Mouse (Mus musculus): ENCODE data around the gene Dgkg.

Dgkg gene

GRCm38 (mm10) chr16:22656533-22657444 is at the start of gene Dgkg:
Gene Dgkg, minus strand, starts transcription at chr16:22657221.
- peak; percentile 35 to 68 for DNase-seq (ENCODE audit: low spot score in 2 of 2)

GRCm38 (mm10) chr16:22704946-22705345 is 47.9 kb upstream of the Dgkg start:
- DNase-seq (ENCODE audit: low spot score in 2 of 2), result no peak

GRCm38 (mm10) chr16:22704136-22704535 is 47.1 kb upstream of the Dgkg start:
- DNase-seq (ENCODE audit: low spot score in 2 of 2), result no peak

GRCm38 (mm10) chr16:22698846-22699760 is 42.1 kb upstream of the Dgkg start:
- DNase-seq (ENCODE audit: low spot score in 2 of 2), result no peak

- DNase-seq (ENCODE audit: low spot score in 2 of 2), result no peak
Measured at GRCm38 (mm10) chr16:22698101-22698500, 41.1 kb upstream of the Dgkg start.

GRCm38 (mm10) chr16:22689622-22690021 is 32.6 kb upstream of the Dgkg start:
- DNase-seq (ENCODE audit: low spot score in 2 of 2), result no peak

- no peak for DNase-seq (ENCODE audit: low spot score in 2 of 2)
Measured at GRCm38 (mm10) chr16:22687711-22688230, 30.8 kb upstream of the Dgkg start.

- no peak for DNase-seq (ENCODE audit: low spot score in 2 of 2)
Measured at GRCm38 (mm10) chr16:22683605-22684004, 26.6 kb upstream of the Dgkg start.

- no peak for DNase-seq (ENCODE audit: low spot score in 2 of 2)
Measured at GRCm38 (mm10) chr16:22682727-22683126, 25.7 kb upstream of the Dgkg start.

- no peak for DNase-seq (ENCODE audit: low spot score in 2 of 2)
Measured at GRCm38 (mm10) chr16:22679641-22680040, 22.6 kb upstream of the Dgkg start.

- DNase-seq (ENCODE audit: low spot score in 2 of 2), result no peak
Measured at GRCm38 (mm10) chr16:22674636-22675035, 17.6 kb upstream of the Dgkg start.

- no peak for DNase-seq (ENCODE audit: low spot score in 2 of 2)
Measured at GRCm38 (mm10) chr16:22674164-22674563, 17.1 kb upstream of the Dgkg start.

- DNase-seq (ENCODE audit: low spot score in 2 of 2), result no peak
Measured at GRCm38 (mm10) chr16:22664033-22664432, 7.0 kb upstream of the Dgkg start.

- no peak for DNase-seq (ENCODE audit: low spot score in 2 of 2)
Measured at GRCm38 (mm10) chr16:22663136-22663535, 6.1 kb upstream of the Dgkg start.

GRCm38 (mm10) chr16:22661076-22661475 is 4.1 kb upstream of the Dgkg start:
- no peak for DNase-seq (ENCODE audit: low spot score in 2 of 2)

GRCm38 (mm10) chr16:22657874-22658789 is 1.1 kb upstream of the Dgkg start:
- DNase-seq (ENCODE audit: low spot score in 2 of 2), result no peak

- DNase-seq (ENCODE audit: low spot score in 2 of 2), result peak in 1 of 2 experiments; percentile 6
Measured at GRCm38 (mm10) chr16:22655812-22656211, 1.2 kb downstream of the Dgkg start.

- no peak for DNase-seq (ENCODE audit: low spot score in 2 of 2)
Measured at GRCm38 (mm10) chr16:22655223-22655622, 1.8 kb downstream of the Dgkg start.

GRCm38 (mm10) chr16:22654477-22654835 is 2.6 kb downstream of the Dgkg start:
- DNase-seq (ENCODE audit: low spot score in 2 of 2), result no peak

- no peak for DNase-seq (ENCODE audit: low spot score in 2 of 2)
Measured at GRCm38 (mm10) chr16:22653817-22654476, 3.1 kb downstream of the Dgkg start.

- DNase-seq (ENCODE audit: low spot score in 2 of 2), result no peak
Measured at GRCm38 (mm10) chr16:22651244-22651643, 5.8 kb downstream of the Dgkg start.
